Mouse (Mus musculus) ES-CJ7 (cell line): ENCODE results near the gene Zbtb8a.
"Not testable (repeated sequence)": the region's sequence is repeated elsewhere in the genome, so short reads cannot be mapped to it uniquely, and the experiment has no call there.

ENCODE experiments used
- DNase-seq: peaks from one replicate; pipeline ENCODE4 v3.0.0; 2011; ENCODE audit warnings: low read depth, low spot score

Gene Zbtb8a

GRCm38 (mm10) chr4:129377601-129378390, at the start of gene Zbtb8a:
Gene Zbtb8a, minus strand, starts transcription at chr4:129378116.
- peak; percentile 66 for DNase-seq

GRCm38 (mm10) chr4:129418321-129418720, 40.4 kb upstream of the Zbtb8a start:
- DNase-seq = peak; percentile 50

DNA sequence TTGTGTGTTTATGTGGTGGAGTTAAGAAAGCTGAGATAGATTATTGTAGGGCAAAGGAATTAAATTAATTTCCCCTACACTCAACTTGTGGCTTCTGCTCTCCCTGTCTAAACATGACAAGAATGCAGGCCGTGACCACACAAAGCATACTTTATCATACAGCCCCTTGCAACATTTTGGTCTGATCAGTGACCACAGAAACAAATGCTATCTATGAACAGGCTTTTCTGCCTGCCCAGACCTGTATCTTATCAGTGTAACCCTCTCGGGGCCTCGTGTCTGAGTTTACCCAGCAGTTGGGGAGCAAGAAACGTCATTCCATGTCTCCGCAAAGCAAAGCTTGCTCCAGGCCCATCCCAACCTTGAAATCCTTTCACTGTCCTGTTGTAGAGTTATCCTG, 38.6 kb upstream of the Zbtb8a start:
- DNase-seq = no peak

DNA sequence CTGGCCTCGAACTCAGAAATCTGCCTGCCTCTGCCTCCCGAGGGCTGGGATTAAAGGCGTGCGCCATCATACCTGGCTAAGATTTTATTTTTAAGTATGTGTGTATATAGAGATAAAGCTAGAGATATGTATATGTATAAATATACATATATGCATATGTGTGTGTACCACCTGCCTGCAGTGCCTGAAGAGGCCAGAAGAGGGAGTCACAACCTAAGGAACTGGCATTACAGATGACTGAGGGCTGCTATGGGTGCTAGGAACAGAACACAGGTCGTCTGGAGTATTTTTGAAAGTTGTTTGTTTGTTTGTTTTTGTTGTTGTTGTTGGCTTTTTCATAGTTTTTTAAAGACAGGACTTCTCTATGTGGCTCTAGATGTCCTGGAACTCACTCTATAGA, 38.0 kb upstream of the Zbtb8a start:
- DNase-seq = no peak

- no peak for DNase-seq
These were observed 33.1 kb upstream of the Zbtb8a start for GRCm38 (mm10) chr4:129410991-129411390.

DNA sequence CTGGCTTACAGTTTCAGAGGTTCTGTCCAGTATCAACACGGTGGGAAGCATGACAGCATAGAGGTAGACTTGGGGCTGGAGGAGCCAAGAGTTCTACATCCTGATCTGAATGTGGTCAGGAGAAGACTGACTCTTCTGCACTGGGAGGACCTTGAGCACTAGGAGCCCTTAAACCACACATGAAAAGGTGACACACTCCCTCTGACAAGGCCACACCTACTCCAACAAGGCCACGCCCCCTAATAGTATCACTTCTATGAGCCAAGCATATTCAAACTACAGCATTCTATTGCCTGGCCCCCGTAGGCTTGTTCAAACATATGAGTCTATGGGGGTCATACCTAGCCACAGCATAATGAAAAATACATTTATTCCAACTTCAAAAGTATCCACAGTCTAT, 32.6 kb upstream of the Zbtb8a start:
- DNase-seq = not testable (repeated sequence)

- peak; percentile 71 for DNase-seq
These were observed 28.5 kb upstream of the Zbtb8a start for GRCm38 (mm10) chr4:129406447-129406846.

DNA sequence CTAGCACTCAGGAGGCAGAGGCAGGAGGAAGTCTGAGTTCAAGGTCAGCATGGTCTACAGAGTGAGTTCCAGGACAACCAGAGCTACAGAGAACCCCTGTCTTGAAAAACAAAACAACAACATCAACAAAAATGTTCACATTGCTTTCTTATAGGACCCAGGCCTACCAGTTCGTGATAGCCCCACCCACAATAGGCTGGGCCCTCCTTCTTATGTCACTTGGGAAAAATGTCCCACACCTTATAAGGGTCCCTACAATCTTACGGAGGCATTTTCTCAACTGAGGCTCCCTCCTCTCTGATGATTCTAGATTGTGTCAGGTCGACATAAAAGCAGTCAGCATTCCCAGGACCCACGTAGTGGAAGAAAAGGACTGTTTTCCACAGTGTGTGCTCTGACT, 21.9 kb upstream of the Zbtb8a start:
- DNase-seq = no peak

DNA sequence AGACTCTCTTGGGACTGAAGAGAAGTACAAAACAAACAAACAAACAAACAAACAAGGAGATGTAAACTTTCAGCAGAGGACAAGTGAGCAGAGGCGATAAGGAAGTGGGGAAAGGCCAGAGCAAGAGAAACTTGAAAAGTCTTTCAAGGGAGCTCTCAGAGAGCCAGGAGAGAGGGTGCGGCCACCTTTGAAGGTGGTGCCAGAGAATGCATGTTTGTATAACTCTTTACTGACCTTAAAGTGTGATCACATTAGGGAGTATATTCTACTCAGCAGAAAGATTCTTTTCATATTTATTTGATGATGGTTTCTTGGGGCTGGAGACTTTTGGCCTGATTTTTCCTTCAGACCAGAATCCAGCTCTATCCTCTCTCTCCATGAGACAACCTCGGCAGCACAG, 19.0 kb upstream of the Zbtb8a start:
- no peak for DNase-seq

GRCm38 (mm10) chr4:129394089-129394870, 16.4 kb upstream of the Zbtb8a start:
- peak; percentile 89 for DNase-seq

DNA sequence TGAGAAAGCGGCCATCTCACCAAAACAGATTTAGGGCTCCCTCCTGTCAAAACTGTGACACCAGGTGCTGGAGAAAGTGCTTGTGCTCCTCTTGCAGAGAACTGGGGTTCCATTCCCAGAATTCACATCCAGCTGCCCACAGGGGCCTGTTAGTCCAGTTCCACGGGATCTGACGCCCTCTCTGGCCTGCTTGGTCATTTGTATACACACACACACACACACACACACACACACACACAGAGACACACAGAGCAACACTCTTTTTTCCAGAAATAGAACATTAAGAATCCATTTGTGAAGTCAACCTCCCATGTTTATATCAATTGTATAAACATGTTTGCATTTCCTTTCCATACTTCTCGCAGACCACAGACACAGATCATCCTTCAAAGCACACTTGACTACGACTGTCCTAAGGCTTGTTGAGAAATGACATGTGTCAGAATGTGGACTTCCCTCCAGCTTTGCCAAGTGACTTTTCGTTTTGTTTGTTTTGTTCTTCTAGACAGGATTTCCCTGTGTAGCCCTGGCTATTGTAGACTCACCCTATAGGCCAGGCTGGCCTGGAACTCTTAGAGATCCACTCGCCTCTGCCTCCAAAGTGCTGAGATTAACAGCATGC, 13.1 kb upstream of the Zbtb8a start:
- DNase-seq = no peak

- no peak for DNase-seq
These were observed 12.4 kb upstream of the Zbtb8a start for GRCm38 (mm10) chr4:129390216-129390743.

DNA sequence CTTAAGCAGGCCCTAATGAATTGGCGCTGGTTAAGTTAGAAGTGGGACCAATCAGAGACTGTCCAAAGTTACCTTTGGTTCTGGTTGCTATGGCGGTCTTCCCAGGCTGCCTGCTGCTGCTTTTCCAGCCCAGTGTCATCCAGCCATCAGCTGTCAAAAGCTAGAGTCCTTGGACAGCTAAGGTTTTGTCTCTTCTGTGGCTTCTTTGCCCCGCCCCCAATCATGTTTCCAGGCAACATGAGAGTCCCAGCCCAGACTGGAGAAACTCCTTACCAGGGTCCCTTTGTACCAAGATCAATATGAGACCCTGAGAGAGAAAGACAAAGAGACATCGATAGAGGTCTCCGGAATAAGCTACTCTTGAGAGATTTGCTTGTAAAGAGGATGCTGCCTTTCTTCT, 10.5 kb upstream of the Zbtb8a start:
- no peak for DNase-seq

- no peak for DNase-seq
These were observed 9.1 kb upstream of the Zbtb8a start for GRCm38 (mm10) chr4:129386989-129387388.

- no peak for DNase-seq
These were observed 8.5 kb upstream of the Zbtb8a start for GRCm38 (mm10) chr4:129386269-129386946.

- no peak for DNase-seq
These were observed 7.8 kb upstream of the Zbtb8a start for GRCm38 (mm10) chr4:129385685-129386084.

DNA sequence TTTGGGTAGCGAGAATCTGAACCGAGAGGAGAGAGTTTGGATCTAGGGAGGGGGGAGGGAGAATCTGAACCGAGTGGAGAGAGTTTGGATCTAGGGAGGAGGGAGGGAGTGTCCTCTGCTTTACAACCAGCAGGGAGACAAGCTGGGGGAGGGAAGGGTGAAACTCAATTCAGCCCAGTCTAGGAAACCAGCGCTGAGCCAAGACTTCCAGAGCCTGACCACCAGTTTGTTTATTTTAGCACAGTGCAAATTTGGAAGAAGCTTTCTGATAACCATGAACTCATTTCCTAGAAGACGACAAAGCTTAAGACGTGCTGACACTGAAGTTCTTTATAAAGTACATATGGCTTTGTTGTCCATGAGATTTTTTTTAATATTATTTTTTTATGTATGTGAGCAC, 6.5 kb upstream of the Zbtb8a start:
- DNase-seq = no peak

DNA sequence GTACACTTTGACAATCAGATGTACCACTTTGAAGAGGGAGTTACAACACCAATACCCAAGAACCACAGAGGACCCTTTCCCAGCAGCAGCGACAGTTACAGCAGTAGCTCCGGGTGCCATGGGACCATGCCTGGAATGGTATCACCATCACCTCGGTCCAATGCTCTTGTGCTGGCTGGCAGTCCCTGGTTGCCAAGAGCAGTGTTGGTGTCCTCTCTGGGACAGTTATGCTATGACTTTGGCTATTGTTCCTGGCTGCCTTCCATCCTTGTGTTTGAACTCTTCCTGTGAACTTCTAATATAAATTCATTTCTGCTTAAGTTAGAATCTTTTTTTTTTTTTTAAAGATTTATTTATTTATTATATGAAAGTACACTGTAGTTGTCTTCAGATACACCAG, 5.7 kb upstream of the Zbtb8a start:
- no peak for DNase-seq

DNA sequence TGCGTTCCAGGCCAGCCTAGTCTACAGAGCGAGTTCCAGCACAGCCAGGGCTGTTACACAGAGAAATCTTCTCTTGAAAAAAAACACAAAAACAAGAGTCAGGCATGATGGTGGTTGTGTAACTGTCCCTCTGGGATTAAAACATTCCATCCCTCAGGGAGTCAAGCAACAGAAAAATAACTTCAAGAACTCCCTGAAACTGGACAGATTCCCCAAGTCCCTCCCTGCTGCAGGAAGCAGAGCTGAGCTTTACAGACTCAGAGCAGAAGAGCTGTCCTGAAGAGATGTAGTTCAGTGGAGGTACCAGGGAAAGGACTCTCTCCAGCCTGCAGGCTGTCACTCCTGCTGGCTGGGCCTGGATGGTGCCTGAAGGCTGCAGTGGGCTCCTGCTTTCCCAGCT, 4.6 kb upstream of the Zbtb8a start:
- DNase-seq = no peak

DNA sequence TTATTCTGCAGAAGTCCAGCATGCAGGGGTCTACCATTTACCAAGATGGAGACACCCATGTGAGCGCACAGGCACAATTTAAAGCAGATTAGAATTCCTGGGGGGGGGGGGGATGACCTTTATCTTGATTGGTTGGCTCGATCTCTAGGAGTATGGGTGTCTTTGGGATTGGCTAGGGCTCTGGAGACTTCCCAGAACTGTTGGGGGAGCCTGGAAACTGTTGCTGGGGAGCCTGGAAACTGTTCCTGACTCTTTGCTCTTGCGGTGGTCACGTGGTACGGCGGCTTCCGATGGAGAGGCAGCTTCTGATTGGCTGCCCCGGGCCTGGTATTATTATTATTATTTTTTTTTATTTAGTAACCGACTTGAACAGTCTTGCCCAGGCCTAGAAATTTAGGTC, 4.1 kb upstream of the Zbtb8a start:
- DNase-seq = peak; percentile 95

DNA sequence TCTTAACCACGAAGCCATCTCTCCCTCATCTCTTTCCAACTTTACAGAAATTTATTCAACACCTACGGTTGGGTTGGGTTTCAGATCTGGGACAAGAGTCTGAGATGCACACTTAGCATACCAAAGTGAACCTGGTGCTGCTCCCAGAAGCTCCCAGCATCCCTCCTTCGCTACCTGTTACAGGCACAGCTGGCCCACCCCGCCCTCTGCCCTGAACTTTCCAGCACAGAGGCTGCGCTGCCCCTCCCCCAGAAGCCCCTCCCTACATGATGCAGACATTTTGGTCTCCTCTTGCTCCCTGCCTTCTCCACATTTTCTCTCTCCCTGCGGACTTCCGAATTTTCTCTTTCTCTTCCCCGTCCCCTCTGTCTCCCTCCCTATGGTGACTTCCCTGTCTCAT, 3.2 kb upstream of the Zbtb8a start:
- peak; percentile 93 for DNase-seq

DNA sequence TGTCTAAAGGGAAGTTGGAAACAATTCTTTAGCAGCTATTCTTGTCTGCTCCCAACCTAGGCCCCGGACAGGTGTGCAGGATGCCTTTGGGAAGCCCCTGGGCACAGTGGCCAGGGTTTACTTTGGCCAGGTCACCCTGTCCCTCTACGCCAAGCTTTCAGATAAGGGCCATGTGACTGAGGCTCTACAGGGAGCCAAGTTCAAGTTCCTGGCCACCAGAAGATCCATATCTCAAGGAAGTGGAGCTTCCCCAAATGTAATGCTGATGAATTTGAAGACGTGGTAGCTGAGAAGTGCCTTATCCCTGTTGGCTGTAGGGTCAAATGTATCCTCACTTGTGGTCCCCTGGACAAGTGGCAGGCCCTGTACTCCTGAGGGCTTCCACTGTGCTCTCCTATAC, 1.9 kb upstream of the Zbtb8a start:
- DNase-seq = no peak
